Mouse (Mus musculus): ENCODE results near the gene Polr3b.

- TF ChIP-seq FLI1 (IDR thresholded peaks at IDR 0.05; ENCODE audit: low read length) (no peak), GATA1 (IDR thresholded peaks at IDR 0.05; ENCODE audit: borderline replicate concordance, low read length) (no peak)
Observed at GRCm38 (mm10) chr10:84687736-84688135, 65.6 kb downstream of the Polr3b start.

Measured in megakaryocyte, embryonic 14.5 days (primary cell).